Mouse (Mus musculus): Measurements from ENCODE around the gene Gm49373. TPM values are rescaled to one million over a fixed set of nuclear protein-coding genes. Genes with fewer than 3 reads are reported as not detected.

Gm49373 gene
- total RNA-seq, 1 experiment: 2.1 TPM

DNA sequence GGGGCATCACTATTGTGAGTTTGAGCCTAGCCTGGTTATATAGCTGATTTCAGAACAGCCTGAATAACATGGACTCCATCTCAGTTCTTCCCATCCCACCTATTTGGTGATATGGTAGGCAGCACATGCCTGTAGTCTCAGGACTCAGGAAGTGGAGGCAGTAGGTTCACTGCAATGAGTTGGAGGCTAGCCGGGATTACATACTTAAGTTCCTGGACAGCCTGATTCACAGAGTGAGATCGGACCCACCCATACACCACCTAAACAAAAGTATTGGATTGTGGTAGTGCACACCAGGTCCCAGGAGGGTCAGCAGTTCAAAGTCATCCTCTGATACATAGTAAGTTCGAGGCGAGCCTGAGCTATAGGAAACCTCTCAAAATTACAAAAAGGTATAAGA, 255 bp downstream of the Gm49373 start:
- Histone ChIP-seq H3K36me3 (ENCODE audit: control insufficient read depth, insufficient read depth, low read length, poor library complexity, severe bottlenecking) (peaks cover 39% of the 10 kb centered on the region), H3K27ac (ENCODE audit: insufficient read depth, low read depth, low read length, poor library complexity, severe bottlenecking) (peak overlapping the region; percentile 72; the same call in 1 of the 2 replicates), H3K9me3 (ENCODE audit: control insufficient read depth, insufficient read depth, low read depth, low read length) (no peaks in the 10 kb centered on the region), H3K4me3 (ENCODE audit: insufficient read depth in 1 of 2, low read depth in 1 of 2, low read length in 2 of 2, poor library complexity in 1 of 2, severe bottlenecking in 1 of 2) (peak overlapping the region; percentile 89 to 92), H3K9ac (ENCODE audit: insufficient read depth, low read depth, low read length, poor library complexity, severe bottlenecking) (peak overlapping the region; percentile 94), H3K4me1 (ENCODE audit: control insufficient read depth in 2 of 2, insufficient read depth in 2 of 2, low read length in 2 of 2, poor library complexity in 1 of 2) (no peaks in the 10 kb centered on the region)
- TF ChIP-seq ZC3H11A (IDR thresholded peaks at IDR 0.05; ENCODE audit: borderline replicate concordance, low read depth, low read length): no peak
- no peak for TF ChIP-seq MAFK (IDR thresholded peaks at IDR 0.05; ENCODE audit: insufficient read depth, low read depth, low read length)
- TF ChIP-seq HCFC1 (IDR thresholded peaks at IDR 0.05; ENCODE audit: borderline replicate concordance, insufficient read depth, low read length): no peak
- TF ChIP-seq CHD2 (IDR thresholded peaks at IDR 0.05; ENCODE audit: low read depth, low read length): no peak
- no peak for TF ChIP-seq ZNF384 (IDR thresholded peaks at IDR 0.05; ENCODE audit: low read depth, low read length)
- in situ Hi-C loops (cut with MboI; ENCODE audit: low sequenced_read_pairs in 2 of 2, unreplicated experiment in 2 of 2): no loop called here
- peak; percentile 16 for DNase-seq (ENCODE audit: low read depth, low spot score)

DNA sequence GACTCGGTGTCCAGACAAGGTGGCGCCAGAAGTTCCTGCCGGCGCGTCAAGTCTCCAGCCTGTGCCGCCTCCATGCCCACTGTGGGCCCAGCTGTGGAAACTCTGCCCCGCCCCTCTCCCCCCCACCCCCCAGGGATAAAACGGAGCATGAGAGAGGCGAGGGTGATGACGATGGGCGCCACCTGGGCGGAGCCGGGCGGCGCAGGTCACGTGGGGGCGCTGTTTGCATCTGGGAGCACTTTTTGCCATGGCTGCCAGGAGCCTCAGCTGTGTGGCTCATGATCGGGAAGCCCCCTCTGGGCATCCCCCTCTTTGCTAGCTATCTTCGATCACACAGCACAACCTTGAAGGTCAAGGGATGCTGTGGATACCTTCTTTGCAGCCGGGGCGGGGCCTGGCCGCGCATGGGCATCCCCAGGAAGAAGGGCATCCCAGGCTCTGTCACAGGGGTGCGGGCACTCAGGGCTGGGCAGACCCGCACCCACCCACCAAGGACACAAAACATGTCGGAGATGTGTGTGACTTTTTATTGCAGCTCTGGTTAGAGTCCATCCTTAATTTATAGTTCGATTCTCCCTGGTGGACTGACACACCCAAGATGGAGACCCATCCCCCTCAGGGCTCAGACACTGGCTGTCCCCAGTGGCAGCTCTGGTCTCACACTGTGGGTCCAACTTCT, 5.8 kb downstream of the Gm49373 start, which contains the start of gene Zglp1:
Gene Zglp1 (minus strand): TSS at position 88 of the 679 bp plus-strand sequence.
- DNase-seq (ENCODE audit: low read depth, low spot score): no peak
- Histone ChIP-seq H3K9me3 (ENCODE audit: control insufficient read depth, insufficient read depth, low read depth, low read length) (no peaks in the 10 kb centered on the region), H3K4me3 (ENCODE audit: insufficient read depth in 1 of 2, low read depth in 1 of 2, low read length in 2 of 2, poor library complexity in 1 of 2, severe bottlenecking in 1 of 2) (peak within 1 kb of the TSS; percentile 56 to 57), H3K9ac (ENCODE audit: insufficient read depth, low read depth, low read length, poor library complexity, severe bottlenecking) (peak within 1 kb of the TSS; percentile 21; the same call in 1 of the 2 replicates), H3K36me3 (ENCODE audit: control insufficient read depth, insufficient read depth, low read length, poor library complexity, severe bottlenecking) (peaks cover 26% of the 10 kb centered on the region; the same call in 1 of the 2 replicates), H3K27ac (ENCODE audit: insufficient read depth, low read depth, low read length, poor library complexity, severe bottlenecking) (no peak within 1 kb of the TSS), H3K4me1 (ENCODE audit: control insufficient read depth in 2 of 2, insufficient read depth in 2 of 2, low read length in 2 of 2, poor library complexity in 1 of 2) (peaks cover 0 to 6% of the 10 kb centered on the region in 2 experiments; a peak in 1 of 4 replicates)
- in situ Hi-C loops (cut with MboI; ENCODE audit: low sequenced_read_pairs in 2 of 2, unreplicated experiment in 2 of 2): no loop called here
- TF ChIP-seq ZNF384 (IDR thresholded peaks at IDR 0.05; ENCODE audit: low read depth, low read length): no peak
- no peak for TF ChIP-seq ZC3H11A (IDR thresholded peaks at IDR 0.05; ENCODE audit: borderline replicate concordance, low read depth, low read length)
- TF ChIP-seq CHD2 (IDR thresholded peaks at IDR 0.05; ENCODE audit: low read depth, low read length): no peak
- TF ChIP-seq HCFC1 (IDR thresholded peaks at IDR 0.05; ENCODE audit: borderline replicate concordance, insufficient read depth, low read length): no peak
- TF ChIP-seq MAFK (IDR thresholded peaks at IDR 0.05; ENCODE audit: insufficient read depth, low read depth, low read length): no peak

DNA sequence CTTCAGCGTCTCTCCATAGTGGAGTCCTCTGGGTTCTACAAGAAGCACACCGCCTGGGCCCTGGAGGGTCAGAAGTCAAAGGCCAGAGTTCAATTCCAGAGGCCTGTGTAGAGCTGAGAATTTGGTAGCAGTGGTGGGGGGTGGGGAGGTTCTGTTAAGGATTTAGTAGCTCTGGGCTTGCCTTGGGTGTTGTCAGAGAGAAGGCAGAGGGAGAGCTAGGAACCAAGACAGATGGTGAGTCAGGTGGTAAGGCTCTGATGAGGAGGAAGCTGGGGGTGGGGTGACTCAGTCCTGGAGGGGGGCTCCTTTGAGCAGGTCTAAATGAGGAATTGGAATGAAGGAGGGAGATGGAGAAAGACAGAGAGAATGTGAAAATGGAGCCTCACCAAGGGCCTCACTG, 10.0 kb downstream of the Gm49373 start:
- Histone ChIP-seq H3K36me3 (ENCODE audit: control insufficient read depth, insufficient read depth, low read length, poor library complexity, severe bottlenecking) (peaks cover 14% of the 10 kb centered on the region; the same call in 1 of the 2 replicates), H3K4me1 (ENCODE audit: control insufficient read depth in 2 of 2, insufficient read depth in 2 of 2, low read length in 2 of 2, poor library complexity in 1 of 2) (peaks cover 0 to 6% of the 10 kb centered on the region in 2 experiments; a peak in 1 of 4 replicates), H3K27ac (ENCODE audit: insufficient read depth, low read depth, low read length, poor library complexity, severe bottlenecking) (peak overlapping the region; percentile 25; the same call in 1 of the 2 replicates), H3K9ac (ENCODE audit: insufficient read depth, low read depth, low read length, poor library complexity, severe bottlenecking) (peak overlapping the region; percentile 35; the same call in 1 of the 2 replicates), H3K4me3 (ENCODE audit: insufficient read depth in 1 of 2, low read depth in 1 of 2, low read length in 2 of 2, poor library complexity in 1 of 2, severe bottlenecking in 1 of 2) (no peak overlapping the region), H3K9me3 (ENCODE audit: control insufficient read depth, insufficient read depth, low read depth, low read length) (no peaks in the 10 kb centered on the region)
- in situ Hi-C loops (cut with MboI; ENCODE audit: low sequenced_read_pairs in 2 of 2, unreplicated experiment in 2 of 2): no loop called here
- TF ChIP-seq MAFK (IDR thresholded peaks at IDR 0.05; ENCODE audit: insufficient read depth, low read depth, low read length): no peak
- TF ChIP-seq ZC3H11A (IDR thresholded peaks at IDR 0.05; ENCODE audit: borderline replicate concordance, low read depth, low read length): no peak
- TF ChIP-seq ZNF384 (IDR thresholded peaks at IDR 0.05; ENCODE audit: low read depth, low read length): no peak
- TF ChIP-seq CHD2 (IDR thresholded peaks at IDR 0.05; ENCODE audit: low read depth, low read length): no peak
- no peak for DNase-seq (ENCODE audit: low read depth, low spot score)

DNA sequence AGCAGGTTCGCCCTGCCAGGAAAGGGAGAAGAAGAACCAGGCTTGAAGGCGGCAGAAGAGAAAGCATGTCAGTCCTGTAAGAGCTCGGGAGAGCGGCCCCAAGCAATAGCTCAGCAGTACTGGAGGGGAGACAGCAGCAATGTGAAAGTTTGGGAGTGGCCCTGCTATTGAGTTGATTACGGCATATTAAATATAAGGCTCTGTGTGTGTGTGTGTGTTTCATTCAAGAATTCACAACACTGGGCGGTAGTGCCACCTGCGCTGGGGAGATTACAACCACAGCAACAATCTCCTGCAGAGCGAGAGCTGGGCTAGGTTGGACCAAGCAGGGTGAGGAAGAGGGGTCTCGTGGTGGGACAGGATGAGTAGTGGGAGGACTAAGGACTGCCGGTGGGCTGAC, 21.3 kb downstream of the Gm49373 start:
- Histone ChIP-seq H3K36me3 (ENCODE audit: control insufficient read depth, insufficient read depth, low read length, poor library complexity, severe bottlenecking) (no peaks in the 10 kb centered on the region), H3K9me3 (ENCODE audit: control insufficient read depth, insufficient read depth, low read depth, low read length) (no peaks in the 10 kb centered on the region), H3K9ac (ENCODE audit: insufficient read depth, low read depth, low read length, poor library complexity, severe bottlenecking) (no peak overlapping the region), H3K4me3 (ENCODE audit: insufficient read depth in 1 of 2, low read depth in 1 of 2, low read length in 2 of 2, poor library complexity in 1 of 2, severe bottlenecking in 1 of 2) (no peak overlapping the region), H3K27ac (ENCODE audit: insufficient read depth, low read depth, low read length, poor library complexity, severe bottlenecking) (no peak overlapping the region), H3K4me1 (ENCODE audit: control insufficient read depth in 2 of 2, insufficient read depth in 2 of 2, low read length in 2 of 2, poor library complexity in 1 of 2) (no peaks in the 10 kb centered on the region)
- in situ Hi-C loops (cut with MboI; ENCODE audit: low sequenced_read_pairs in 2 of 2, unreplicated experiment in 2 of 2): no loop called here
- DNase-seq (ENCODE audit: low read depth, low spot score): no peak
- no peak for TF ChIP-seq CHD2 (IDR thresholded peaks at IDR 0.05; ENCODE audit: low read depth, low read length)
- TF ChIP-seq HCFC1 (IDR thresholded peaks at IDR 0.05; ENCODE audit: borderline replicate concordance, insufficient read depth, low read length): no peak
- no peak for TF ChIP-seq ZNF384 (IDR thresholded peaks at IDR 0.05; ENCODE audit: low read depth, low read length)

All from ES-E14 (cell line).